Mouse (Mus musculus): Measurements from ENCODE around the gene Slc35a3.

GRCm38 (mm10) chr3:116650698-116651097, 61.9 kb downstream of the Slc35a3 start:
- TF ChIP-seq CTCF (IDR thresholded peaks at IDR 0.05; ENCODE audit: low read depth) (no peak), EP300 (IDR thresholded peaks at IDR 0.05; ENCODE audit: low read depth) (no peak)

All from heart, postnatal 0 days (tissue).